Mouse (Mus musculus): Measurements from ENCODE around the gene Parp3.

DNA sequence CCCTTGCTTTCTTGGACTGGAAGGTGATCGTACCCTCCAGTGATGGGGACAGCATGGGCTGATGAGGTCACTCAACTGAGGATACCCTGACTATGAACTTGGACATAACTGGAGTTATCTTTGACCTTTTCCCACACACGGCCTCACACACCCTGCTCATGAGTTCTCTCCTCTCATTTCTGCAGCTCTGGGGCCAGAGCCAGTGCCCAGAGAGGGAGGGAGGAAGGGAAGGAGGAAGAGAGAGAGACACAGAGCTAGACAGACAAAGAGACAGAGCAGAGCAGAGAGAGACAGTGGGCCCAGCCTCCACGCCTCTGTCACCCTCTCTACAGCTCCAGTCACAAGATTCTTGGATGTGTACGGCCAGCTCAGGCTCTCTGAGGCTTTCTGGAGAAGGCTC, 4.4 kb downstream of the Parp3 start:
- TF ChIP-seq CTCF (IDR thresholded peaks at IDR 0.05; ENCODE audit: low read depth, low read length) (no peak), POLR2A (IDR thresholded peaks at IDR 0.05; ENCODE audit: extremely low read depth, insufficient read depth, low read length) (no peak)

All from liver, adult 2 months (tissue).